Mouse (Mus musculus) forebrain, postnatal 0 days (tissue): ENCODE measurements around the gene Msl3l2. TPM values are rescaled to one million over a fixed set of nuclear protein-coding genes. Genes with fewer than 3 reads are reported as not detected.

Experiments
- ATAC-seq: fragments of 200-750 bp; cut with Nextera tagmentation; 2 replicates; pipeline ENCODE4 v1.8.0; 2017; ENCODE audit warnings: mild to moderate bottlenecking, moderate library complexity
- DNase-seq: peaks from one replicate; pipeline ENCODE4 v3.0.0-alpha.2; 2015
- H3K27ac ChIP-seq: fragments of 300-500 bp; sonication (generic); 2 replicates; pipeline ENCODE4 v1.5.1; 2014; ENCODE audit warnings: low read depth, mild to moderate bottlenecking, antibody characterized with exemption, low read length, moderate library complexity, mixed read lengths
- H3K27me3 ChIP-seq: fragments of 300-500 bp; sonication (generic); 2 replicates; pipeline ENCODE4 v1.6.1; 2014; ENCODE audit warnings: mild to moderate bottlenecking, low read length, mixed read lengths; ENCODE audit not compliant: insufficient read depth
- H3K36me3 ChIP-seq: fragments of 300-500 bp; sonication (generic); 2 replicates; pipeline ENCODE4 v1.6.1; 2014; ENCODE audit warnings: mild to moderate bottlenecking, moderate library complexity; ENCODE audit not compliant: insufficient read depth
- H3K4me1 ChIP-seq: fragments of 300-500 bp; sonication (generic); 2 replicates; pipeline ENCODE4 v1.6.1; 2014; ENCODE audit warnings: antibody characterized with exemption; ENCODE audit not compliant: insufficient read depth
- H3K4me2 ChIP-seq: fragments of 300-500 bp; sonication (generic); 2 replicates; pipeline ENCODE4 v1.6.1; 2014; ENCODE audit warnings: low read depth, mild to moderate bottlenecking, moderate library complexity
- H3K4me3 ChIP-seq: fragments of 300-500 bp; sonication (generic); 2 replicates; pipeline ENCODE4 v1.5.1; 2014; ENCODE audit warnings: low read depth, low read length, mixed read lengths
- H3K9ac ChIP-seq: fragments of 300-500 bp; sonication (generic); 2 replicates; pipeline ENCODE4 v1.6.1; 2014; ENCODE audit warnings: mild to moderate bottlenecking
- H3K9me3 ChIP-seq: fragments of 300-500 bp; sonication (generic); 2 replicates; pipeline ENCODE4 v1.6.1; 2016; ENCODE audit warnings: low read length
- CTCF ChIP-seq: sonication (generic); IDR thresholded peaks from 2 replicates; pipeline ENCODE4 v1.5.1; 2016; ENCODE audit warnings: antibody characterized with exemption, control low read depth, low read depth
- WGBS: fragments of 180-500 bp; shearing (Covaris S2); extraction: QIAGEN DNeasy Blood & Tissue Kit; methylation state at CpG from one replicate; pipeline ENCODE4 v1.1.7; 2014; 5-methylcytosine and 5-hydroxymethylcytosine counted together
- polyA plus RNA-seq: library from polyadenylated mRNA; unstranded; fragments of >200 nt; fragmentation: Nextera tagmentation; extraction: Ambion mirVana; gene quantifications from 2 replicates; pipeline ENCODE4 v1.2.1, GENCODE M21; 2015
- total RNA-seq: library from RNA; depleted of rRNA; stranded (reverse); fragments of >200 nt; gene quantifications from 2 replicates; pipeline ENCODE4 v1.2.3, GENCODE M21; 2014; rRNA removed

The Msl3l2 gene
- total RNA-seq (17.2 and 18.9 TPM in 2 replicates), polyA plus RNA-seq (13.6 and 14.9 TPM in 2 replicates)

DNA sequence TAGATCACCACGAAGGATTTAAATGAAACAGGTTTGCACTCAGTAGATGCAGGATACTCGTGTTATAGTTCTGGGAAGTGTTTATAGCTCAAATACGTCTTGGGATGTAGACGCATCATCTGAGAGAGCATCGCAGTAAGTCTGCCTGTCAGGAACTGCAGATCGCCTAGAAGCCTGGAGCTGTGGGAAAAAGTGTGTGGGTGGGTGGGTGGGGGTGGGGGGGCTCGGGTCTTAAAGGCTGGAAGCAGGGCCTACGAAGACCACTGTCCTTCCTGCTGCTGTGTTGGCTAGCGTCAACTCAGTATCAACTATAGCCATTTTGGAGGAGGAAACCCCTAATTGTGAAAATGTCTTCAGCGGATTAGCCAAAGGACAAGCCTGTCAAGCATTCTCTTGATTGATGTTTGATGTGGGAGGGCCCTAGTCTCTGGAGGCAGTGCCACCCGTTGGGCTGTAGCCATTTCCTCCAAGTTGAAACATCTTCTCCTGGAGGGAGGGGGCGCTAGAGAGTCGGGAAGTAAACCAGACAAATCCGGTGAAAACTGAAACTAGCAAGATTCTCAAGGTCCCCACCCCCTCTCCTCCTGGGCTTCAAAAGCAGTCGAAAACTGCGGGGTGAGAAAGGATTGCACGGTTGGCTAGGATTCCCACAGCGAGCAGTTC, at the start of gene Msl3l2:
TSS of gene Msl3l2 (plus strand) at position 585 of the 663 bp plus-strand sequence.
- H3K9ac ChIP-seq = peak within 1 kb of the TSS; percentile 33
- H3K9me3 ChIP-seq = no peaks in the 10 kb centered on the region
- H3K4me2 ChIP-seq = peak within 1 kb of the TSS; percentile 31
- no peak within 1 kb of the TSS for H3K27ac ChIP-seq
- DNase-seq (peak; percentile 75), ATAC-seq (peak; percentile 94)
- 29% methylated on average over 18 of the region's 18 CpGs for WGBS
- H3K4me3 ChIP-seq = 0 out of 2 replicates have a peak within 1 kb of the TSS, but pooled peaks have one; percentile 12
- H3K27me3 ChIP-seq = no peaks in the 10 kb centered on the region
- no peaks in the 10 kb centered on the region for H3K4me1 ChIP-seq
- H3K36me3 ChIP-seq = no peaks in the 10 kb centered on the region
- TF ChIP-seq CTCF = peak; percentile 63

DNA sequence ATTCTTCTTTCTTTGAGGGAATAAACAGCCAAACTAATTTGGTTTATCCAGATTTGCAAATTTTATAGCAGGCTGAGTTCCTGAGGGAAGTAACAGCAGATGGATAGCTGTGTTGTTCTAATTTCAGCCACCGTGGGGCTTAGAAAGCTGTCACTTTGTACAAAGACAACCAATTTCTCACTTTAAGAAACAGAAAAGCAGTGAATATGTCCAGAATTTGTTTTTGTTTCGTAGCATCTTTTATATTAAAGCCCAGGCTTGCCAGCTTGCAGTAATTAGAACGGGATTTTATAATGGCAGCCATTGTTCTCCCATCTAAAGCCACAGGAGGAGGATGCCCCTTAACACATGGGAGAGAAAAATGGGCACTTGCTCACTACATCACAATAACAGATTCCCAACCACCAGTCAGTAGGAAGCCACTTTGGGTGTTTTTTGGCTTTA, 47.7 kb upstream of the Msl3l2 start:
- Histone ChIP-seq H3K27me3 (no peaks in the 10 kb centered on the region), H3K9me3 (no peaks in the 10 kb centered on the region), H3K27ac (peak overlapping the region; percentile 69), H3K9ac (no peak overlapping the region), H3K4me1 (0 out of 2 replicates have a peak, but pooled peaks cover 7% of the 10 kb centered on the region), H3K4me2 (no peak overlapping the region), H3K36me3 (no peaks in the 10 kb centered on the region; the same call in 1 of the 2 replicates), H3K4me3 (no peak overlapping the region)
- DNase-seq = peak; percentile 55
- TF ChIP-seq CTCF = peak; percentile 4; the same call in 1 of the 2 replicates
- peak; percentile 83 for ATAC-seq
- WGBS = 11% methylated on average over 3 of the region's 3 CpGs

DNA sequence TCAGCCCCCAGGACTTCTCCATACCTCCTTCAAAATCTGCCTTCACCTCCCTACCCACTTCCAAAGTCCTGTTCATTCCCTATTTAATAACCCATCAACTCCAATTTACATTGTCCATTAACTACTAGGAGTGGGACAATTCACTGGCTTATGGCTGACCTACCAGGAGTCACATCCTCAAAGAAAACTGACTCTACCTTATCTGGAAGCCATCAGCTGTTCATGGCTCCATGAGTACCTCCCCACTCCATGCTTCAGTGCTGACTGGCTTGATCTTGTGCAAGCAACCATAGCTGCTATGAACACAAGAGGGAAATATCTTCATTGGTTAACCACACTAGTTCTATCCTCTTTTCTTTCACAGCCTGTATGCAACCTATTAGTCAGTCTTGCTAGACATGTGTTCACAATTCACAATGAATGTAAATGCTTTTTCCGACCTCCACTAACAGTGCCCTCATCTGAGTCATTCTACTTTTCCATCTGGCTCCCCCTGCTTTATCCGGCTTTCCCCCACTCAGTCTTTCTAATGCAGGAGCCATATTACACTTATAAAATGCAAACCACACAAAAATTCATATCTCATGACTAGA, 45.4 kb upstream of the Msl3l2 start:
- H3K27ac ChIP-seq = no peak overlapping the region
- H3K36me3 ChIP-seq = no peaks in the 10 kb centered on the region; the same call in 1 of the 2 replicates
- no peaks in the 10 kb centered on the region for H3K27me3 ChIP-seq
- DNase-seq (no peak), ATAC-seq (no peak)
- 65% methylated on average over 2 of the region's 2 CpGs for WGBS
- H3K4me3 ChIP-seq = no peak overlapping the region
- 0 out of 2 replicates have a peak, but pooled peaks cover 7% of the 10 kb centered on the region for H3K4me1 ChIP-seq
- no peaks in the 10 kb centered on the region for H3K9me3 ChIP-seq
- no peak overlapping the region for H3K9ac ChIP-seq
- H3K4me2 ChIP-seq = no peak overlapping the region
- TF ChIP-seq CTCF = no peak

DNA sequence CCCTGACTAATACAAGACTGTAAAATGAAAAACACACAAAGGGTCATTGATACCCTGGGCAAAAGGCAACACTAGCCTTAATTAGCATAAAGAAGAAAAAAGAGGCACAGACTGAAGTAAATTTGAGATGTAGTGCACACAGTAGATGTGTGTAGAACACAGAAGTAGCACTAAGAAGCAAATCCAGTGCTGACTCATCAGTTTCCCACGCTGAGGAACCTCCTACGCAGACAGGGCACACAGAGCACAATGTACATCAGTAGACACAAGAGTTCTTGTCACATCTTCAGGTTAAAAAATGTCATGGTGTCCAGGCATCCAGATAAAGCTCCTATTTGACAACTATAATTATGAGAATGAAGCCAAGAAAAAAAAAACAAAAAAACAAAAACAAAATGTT, 44.0 kb upstream of the Msl3l2 start:
- no peak overlapping the region for H3K4me3 ChIP-seq
- no peak overlapping the region for H3K27ac ChIP-seq
- WGBS = 91% methylated on average over 2 of the region's 2 CpGs

DNA sequence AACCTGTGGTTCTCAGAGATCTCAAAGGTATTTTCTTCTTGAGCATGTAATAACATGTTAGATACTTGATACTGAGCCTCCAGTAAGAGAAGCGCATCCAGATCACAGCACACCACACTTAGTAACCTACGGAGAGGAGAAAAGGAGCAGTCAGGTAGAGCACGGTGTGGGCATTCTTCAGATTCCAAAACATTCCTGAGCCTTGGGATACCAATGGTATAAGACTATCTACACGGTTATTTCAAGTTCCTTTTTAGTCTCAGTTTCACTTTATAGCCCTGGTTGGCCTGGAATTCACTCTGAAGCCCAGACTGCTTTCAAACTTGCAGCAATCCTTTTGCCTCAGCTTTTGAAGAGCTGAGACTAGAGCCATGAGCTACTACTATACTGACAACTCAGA, 17.0 kb upstream of the Msl3l2 start:
- Histone ChIP-seq H3K4me2 (no peak overlapping the region), H3K36me3 (no peaks in the 10 kb centered on the region), H3K9me3 (no peaks in the 10 kb centered on the region), H3K27ac (no peak overlapping the region), H3K27me3 (no peaks in the 10 kb centered on the region), H3K4me1 (no peaks in the 10 kb centered on the region), H3K9ac (no peak overlapping the region), H3K4me3 (no peak overlapping the region)
- WGBS = 94% methylated on average over 4 of the region's 4 CpGs
- no peak for TF ChIP-seq CTCF
- ATAC-seq (no peak), DNase-seq (no peak)

More for the DNA sequence above, 44.0 kb upstream of the Msl3l2 start:
- Histone ChIP-seq H3K36me3 (no peaks in the 10 kb centered on the region; the same call in 1 of the 2 replicates), H3K27me3 (no peaks in the 10 kb centered on the region), H3K4me1 (0 out of 2 replicates have a peak, but pooled peaks cover 7% of the 10 kb centered on the region), H3K9ac (no peak overlapping the region), H3K9me3 (no peaks in the 10 kb centered on the region), H3K4me2 (no peak overlapping the region)
- DNase-seq = no peak
- ATAC-seq = no peak
- TF ChIP-seq CTCF = no peak

DNA sequence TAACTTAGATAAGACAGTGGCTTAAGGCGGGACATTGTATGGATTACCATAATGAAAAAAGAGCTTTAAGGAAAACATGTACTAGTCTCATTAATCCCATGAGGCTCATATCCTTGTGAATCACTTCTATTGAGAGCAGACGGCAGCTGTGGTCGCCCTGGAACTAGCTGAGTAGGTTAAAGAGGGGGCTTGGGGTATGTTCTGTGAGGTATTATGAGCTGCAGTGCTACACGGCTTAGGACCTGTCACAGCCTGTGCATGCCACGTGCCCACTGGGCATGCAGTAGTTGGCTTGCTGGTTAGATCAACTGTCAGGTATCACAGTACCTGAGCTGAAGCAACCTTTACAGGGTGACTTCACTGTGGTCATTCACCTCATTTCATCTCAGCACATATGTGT, 12.1 kb upstream of the Msl3l2 start:
- Histone ChIP-seq H3K36me3 (no peaks in the 10 kb centered on the region), H3K9ac (no peak overlapping the region), H3K9me3 (no peaks in the 10 kb centered on the region), H3K27ac (no peak overlapping the region), H3K4me1 (no peaks in the 10 kb centered on the region), H3K27me3 (no peaks in the 10 kb centered on the region), H3K4me2 (no peak overlapping the region), H3K4me3 (no peak overlapping the region)
- no peak for TF ChIP-seq CTCF
- ATAC-seq (no peak), DNase-seq (no peak)
- 77% methylated on average over 5 of the region's 5 CpGs for WGBS

DNA sequence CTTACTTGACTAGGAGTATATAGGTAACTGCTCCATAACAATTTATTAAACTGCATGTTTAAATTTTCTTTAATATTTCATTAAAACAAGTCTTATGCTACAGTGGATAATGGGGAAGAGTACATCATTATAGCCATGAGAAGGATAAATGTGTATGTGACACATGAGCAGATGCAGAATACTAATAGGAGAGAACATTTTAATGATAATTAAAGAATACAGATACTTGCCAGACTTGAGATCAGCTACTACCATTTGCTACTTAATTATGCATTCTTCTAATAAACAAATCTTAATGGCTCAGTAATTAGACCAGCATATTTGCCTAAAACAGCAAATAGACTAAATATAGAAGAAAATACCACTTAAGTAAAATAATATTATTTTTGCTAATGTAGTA, 10.0 kb upstream of the Msl3l2 start:
- ATAC-seq = no peak
- Histone ChIP-seq H3K27me3 (no peaks in the 10 kb centered on the region), H3K36me3 (no peaks in the 10 kb centered on the region), H3K4me1 (no peaks in the 10 kb centered on the region), H3K9me3 (no peaks in the 10 kb centered on the region), H3K9ac (no peak overlapping the region), H3K4me3 (no peak overlapping the region), H3K27ac (no peak overlapping the region), H3K4me2 (no peak overlapping the region)
- DNase-seq = no peak
- no peak for TF ChIP-seq CTCF
